Mouse (Mus musculus): Measurements from ENCODE around the gene Stard5.

Stard5 gene

DNA sequence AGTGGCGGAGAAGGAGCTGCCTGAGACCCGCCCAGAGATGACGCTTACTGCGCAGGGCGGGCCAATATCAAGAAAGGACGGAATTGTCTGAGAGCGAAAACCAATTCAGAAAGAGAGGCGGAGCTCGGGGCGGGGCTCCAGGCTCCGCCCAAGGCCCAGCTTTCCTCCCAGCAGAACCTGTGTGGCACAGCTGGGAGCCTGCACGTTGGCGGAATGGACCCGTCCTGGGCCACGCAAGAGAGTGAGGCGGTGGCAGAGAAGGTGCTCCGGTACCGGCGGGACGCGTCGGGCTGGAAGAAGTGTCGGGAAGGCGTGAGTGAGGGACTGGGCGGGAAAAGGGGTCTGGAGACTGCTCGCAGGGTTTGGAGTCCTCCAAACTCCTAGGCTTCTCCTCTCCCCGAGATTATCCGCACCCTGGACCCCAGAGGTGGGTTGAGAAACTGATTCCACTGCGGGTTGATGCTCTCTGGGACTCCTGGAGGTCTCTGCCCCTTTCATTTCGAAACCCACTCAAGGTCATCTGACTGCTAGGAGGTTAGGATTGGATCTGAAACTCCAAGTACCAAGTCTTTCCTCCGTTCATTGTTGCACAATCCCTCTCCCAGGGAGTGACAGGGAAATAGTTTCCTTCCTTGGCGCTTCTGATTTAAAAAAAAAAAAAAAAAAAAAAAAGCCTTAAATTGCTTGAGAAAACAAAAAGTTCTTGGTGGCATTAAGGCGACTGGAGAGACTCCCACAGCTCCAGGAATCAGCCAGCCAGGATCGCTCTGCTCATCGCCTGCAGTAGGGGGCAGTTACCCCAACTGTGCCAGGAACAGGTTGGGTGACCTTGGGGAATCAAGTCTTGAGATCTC is at the start of gene Stard5:
Gene Stard5 (plus strand): TSS at position 132 of the 854 bp plus-strand sequence.
- peak; percentile 95 for DNase-seq (ENCODE audit: low read depth, low spot score)

DNA sequence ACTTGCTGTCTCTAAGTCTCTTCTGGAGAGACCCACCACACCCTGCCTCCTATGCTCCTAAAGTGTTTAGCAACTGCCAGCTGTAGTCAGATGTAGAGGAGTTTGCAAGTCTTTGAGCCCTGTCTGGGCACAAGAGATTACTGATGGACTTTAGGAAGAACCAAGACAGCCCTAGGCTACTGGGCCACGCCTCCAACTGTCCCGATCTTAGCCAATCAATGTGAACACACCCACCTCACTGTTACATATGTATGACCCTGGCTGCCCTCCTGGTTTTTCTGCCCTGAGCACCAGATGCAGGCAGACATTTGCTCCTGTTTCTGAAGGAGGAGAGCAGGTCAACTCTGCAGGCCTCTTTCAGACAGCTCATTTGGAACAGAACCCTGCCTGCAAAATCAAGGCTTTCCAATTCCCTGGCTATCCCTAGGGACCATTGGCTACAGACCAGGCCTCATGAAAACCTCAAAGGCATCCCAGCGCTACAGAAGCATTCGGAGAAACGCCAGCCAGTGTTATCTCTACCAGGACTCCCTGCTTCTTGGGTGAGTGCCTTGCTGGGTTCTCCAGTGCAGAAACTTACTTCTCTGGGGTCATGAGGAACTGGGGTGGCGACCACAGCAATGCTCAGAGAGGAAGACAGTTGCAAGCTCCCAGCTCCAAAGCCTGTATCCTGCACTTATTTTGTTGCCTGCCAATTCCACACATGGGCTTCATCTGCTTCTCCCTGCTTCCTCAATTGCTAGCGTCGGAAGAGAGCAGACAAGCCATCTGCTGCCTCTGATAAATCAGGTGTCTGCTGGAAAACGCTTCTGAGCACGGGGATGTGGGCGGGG is 46.9 kb upstream of the Stard5 start, which contains the start of gene Tmc3:
Gene Tmc3 (plus strand): TSS at position 289 of the 833 bp plus-strand sequence.
- DNase-seq (ENCODE audit: low read depth, low spot score), result no peak

DNA sequence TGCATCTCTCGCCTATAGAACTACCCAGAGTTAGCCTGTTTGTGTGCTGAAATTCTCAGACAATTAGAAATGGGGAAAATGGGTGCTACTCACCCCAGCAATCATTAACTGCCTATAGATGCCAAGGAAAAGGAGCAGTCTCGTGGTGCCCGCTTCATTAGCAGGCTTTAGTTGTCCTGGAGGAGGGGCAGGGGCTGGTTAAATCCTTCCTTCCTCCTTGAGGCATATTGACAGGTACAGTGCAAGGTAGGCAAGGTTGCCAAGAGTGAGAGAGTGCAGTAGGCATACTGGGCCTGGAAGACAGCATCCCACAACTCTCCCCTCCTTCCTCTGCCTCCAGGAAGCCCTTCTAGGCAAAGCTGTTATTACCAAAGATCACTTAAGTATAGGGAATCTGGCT is 37.7 kb upstream of the Stard5 start:
- no peak for DNase-seq (ENCODE audit: low read depth, low spot score)

DNA sequence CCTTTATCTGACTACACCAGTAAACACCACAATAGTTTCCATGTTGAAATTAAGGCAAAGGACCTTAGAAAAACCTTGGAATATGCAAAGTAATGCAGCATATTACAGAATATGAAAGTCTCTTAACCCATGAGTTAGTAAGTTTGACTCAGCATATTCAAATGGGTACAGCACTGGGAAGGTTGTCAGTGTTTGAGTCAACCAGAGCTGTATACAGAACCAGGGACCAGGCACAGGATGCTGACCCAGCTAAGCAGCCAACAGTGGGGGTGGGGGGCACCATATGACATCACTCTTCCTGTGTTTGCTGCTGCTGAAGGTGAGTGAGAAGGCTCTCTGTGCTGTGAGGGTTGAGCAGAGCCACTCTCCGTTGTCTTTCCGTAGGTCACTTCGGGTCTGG is 34.7 kb upstream of the Stard5 start:
- no peak for DNase-seq (ENCODE audit: low read depth, low spot score)

DNA sequence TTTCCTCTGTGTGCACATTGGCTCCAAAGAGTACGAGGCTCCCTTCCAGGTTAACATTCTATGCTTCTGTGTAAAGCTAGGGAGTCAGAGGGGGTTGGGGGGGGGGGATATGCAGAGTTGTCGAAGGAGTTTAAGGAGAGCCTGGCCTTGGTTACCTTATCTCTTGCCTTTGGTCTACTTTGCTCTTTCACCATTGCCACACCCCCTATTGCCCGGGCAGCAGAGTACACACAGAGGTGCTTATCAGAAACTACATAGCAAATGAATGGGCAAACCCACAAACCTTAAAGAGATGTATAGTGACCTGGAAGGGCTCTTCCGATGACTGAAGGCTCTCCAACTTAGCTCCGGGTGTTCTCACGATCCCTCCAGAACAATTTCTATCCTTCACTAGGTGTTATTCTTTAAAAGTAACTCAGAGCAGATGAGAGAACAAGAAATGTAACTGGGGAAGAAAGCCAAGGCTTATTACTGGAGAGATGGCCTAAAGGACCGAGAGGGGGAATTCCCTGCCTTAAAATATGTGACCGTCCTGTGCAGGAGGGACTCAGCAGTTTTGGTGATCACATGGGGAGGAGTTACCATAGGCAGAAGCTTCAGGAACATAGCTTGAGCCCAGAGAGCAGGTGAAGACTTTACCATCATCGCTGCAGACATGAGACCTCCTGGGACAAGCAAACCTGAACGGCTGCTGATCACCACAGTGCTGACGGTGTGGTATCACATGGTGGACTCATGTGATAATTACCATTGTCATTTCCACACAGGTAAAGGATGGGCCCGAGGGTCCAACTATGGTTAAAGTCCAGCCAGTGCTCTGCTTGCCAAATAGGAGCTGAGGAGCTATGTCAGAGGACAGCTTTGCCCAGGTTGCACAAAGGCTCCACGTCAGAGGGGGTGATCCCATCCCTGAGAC is 32.5 kb upstream of the Stard5 start:
- DNase-seq (ENCODE audit: low read depth, low spot score), result no peak

DNA sequence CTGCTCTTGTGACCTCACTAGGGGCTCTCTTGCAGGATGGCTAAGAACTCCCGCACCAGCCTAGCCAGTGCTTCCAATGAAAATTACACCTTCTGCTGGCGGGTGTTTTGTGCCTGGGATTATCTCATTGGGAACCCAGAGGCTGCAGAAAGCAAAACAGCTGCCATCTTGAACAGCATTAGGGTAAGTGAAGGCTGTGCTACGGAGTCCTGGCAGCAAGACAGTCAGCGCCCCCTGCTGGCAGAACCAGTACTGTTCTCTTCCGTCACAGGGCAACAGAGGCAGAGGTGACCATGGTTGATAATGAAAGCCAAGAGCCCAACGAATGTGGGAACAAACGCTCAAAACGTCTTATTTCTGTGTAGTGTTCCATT is 31.9 kb upstream of the Stard5 start:
- peak; percentile 67 for DNase-seq (ENCODE audit: low read depth, low spot score)

DNA sequence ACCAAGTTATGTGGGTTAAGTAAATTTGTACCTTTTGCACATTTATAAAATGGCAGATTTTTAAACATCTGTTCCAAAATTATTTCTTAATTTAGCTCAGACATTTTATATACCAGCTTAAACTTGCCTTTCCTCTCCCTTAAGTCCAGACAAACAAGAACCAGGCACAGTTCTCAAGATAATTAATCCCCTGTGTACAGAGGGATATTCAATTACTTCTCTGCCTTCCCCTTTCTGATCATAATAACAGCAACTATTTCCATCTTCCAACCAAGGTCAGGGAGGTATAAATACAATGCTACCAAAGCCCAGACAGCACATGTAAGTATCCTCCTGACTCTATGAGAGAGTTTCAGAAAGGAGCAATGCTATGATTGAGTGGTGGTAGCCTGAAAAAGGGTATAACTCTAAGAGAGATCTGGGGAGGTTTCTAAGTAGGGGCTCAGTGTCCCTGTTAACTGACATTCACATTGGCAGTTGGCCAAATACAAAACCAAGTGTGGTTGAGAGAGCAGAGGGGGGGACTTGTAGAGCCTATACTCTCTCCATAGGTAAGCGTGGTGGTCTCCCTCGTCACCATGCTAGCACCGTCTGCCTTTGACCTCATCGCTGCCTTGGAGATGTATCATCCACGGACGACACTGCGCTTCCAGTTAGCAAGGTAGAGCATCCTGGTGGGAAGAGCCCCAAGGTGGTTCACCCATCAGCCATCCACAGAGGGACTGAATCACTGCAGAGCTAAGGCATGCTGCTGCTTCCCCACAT is 27.4 kb upstream of the Stard5 start:
- no peak for DNase-seq (ENCODE audit: low read depth, low spot score)

DNA sequence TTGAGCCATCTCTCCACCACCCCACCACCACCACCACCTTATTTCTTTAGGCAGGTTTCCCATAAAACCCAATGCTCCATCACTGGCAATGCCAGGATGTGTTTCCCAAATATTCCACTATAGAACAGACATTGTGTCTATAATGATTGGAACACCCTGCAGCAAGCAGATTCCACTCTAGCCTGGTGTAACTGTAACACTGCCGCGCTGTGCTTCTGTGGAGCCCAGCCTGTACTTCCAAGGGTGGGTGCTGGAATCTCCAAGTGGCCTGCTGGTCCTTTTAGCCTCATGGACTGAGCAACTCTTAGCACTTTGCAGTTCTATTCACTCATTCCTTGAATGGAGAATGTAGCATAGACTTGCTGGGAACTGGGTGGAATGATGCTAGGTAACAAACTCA is 25.0 kb upstream of the Stard5 start:
- DNase-seq (ENCODE audit: low read depth, low spot score), result no peak

DNA sequence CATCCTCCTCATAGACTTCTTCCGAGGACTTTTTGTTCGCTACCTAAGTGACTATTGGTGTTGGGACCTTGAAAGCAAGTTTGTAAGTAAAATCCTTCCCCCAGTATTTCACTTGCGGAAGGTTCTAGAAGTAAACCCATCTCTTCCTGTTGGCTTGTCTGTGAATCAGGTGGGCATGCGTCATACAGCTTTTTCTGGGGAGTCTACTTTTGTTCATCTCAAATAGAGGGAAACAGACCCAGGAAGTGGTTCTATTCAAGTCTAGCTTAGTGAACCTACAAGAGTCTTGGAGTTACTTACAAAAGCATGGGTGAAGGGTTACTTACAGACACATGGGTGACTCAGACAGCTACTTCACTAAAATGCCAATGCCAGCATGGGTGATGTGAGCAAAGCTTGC is 21.9 kb upstream of the Stard5 start:
- no peak for DNase-seq (ENCODE audit: low read depth, low spot score)

DNA sequence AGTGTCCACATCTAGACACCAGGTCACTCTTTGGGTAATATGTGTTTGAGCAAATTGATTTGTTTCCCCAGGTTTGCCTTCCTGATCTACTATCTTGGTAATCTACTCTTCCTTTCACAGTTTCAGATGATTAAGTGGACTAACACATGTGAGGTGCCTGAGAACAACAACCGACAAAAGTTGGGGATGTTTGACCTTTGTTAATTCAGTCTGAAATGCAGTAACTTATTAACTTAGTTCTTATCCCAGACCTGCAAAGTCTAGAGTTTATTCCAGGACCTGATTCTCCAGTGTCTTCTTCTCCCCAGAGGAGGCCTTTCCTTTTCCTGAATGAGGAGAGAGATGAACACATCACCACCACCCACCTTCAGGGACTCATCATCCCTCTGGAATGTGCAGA is 19.9 kb upstream of the Stard5 start:
- no peak for DNase-seq (ENCODE audit: low read depth, low spot score)

DNA sequence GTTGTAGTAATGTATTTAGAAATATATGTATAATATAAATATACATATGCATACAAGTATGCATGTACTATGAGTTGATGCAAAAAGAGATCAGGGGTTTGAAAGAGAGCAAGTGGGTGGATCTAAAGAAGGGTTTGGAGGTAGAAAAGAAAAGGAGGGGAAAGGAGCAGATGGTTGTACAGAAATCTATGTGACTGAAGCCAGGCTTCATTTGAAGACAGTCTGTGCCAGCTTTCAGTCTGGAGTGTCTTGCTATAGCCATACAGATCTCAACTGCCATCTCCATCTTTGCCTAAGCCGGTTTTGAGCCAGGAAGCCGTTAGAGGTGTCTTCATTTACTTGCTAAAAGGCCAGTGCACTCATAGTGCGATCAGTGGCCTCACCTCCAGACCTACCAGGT is 16.5 kb upstream of the Stard5 start:
- no peak for DNase-seq (ENCODE audit: low read depth, low spot score)

DNA sequence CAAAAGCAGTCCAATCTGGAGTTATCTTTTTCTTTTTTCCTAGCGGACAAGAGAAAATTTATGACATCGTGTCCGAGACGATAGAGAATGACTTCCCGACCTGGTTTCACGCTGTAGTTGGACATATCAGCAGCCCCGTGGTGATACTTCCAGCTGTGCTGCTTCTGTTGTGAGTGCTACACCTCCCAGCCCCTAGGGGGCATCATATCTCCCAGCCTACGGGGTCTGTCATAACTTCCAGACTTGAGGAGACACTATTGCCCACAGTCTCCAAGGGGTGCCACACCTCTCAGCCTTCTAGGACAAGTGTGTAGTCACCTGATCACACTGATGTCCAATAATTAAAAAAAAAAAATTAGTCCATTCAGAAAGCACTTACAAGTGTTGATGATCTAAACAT is 15.9 kb upstream of the Stard5 start:
- no peak for DNase-seq (ENCODE audit: low read depth, low spot score)

DNA sequence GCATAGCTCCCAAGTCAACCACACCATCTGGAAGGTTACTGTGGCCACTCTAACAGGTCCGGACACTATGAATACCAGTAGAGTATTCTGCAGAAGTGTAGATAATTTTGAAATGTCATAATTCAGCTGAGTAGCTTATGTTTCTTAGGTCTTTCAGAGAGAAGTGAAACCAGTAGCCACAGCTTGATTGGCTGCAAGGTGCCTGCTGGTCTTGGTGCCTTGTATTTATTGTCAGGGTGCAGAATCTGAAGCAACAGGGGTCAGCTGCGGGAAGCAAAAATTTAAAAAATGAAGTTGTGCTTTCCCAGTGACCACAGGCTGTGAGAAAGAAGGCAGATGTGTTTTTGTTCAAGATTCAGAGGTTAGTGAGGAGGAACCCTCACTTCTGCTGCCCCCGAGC is 15.5 kb upstream of the Stard5 start:
- peak; percentile 81 for DNase-seq (ENCODE audit: low read depth, low spot score)

DNA sequence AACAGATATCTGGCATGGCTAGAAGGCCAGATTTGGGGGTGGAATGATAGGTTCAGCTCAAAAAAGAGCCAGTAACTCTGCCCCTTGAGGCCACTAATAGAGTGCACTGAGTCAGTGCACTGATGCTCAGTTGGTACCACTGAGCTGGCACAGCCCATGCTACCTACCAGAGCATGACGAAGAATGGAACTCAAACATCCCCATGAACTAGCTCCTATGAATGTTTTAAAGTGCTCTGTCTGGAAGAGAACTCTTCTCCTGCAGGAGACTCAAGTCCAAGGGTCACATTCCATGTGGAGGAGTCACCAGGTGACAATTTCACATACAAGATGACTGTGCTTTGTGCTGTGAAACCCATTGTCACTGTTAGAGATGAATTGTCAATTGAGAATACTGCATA is 13.1 kb upstream of the Stard5 start:
- peak; percentile 16 for DNase-seq (ENCODE audit: low read depth, low spot score)

DNA sequence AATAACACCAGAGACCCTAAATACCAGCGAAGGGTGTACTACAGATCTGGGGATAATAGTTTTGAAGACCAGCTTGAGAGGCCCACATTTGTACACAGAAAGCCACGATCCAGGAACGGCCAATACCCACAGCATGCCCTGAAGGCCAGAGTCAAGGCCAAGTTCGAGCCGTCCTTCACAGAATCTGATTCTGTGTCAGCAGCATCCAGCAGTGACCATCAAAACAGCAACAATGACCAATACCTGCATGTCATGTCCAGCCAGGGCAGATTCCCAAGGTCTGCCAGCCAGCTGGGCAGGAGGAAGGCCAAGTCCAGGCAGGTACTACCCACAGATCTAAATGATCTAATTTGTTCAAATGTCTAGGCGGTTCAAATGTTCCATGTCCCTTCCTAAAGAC is 9.2 kb upstream of the Stard5 start:
- no peak for DNase-seq (ENCODE audit: low read depth, low spot score)

DNA sequence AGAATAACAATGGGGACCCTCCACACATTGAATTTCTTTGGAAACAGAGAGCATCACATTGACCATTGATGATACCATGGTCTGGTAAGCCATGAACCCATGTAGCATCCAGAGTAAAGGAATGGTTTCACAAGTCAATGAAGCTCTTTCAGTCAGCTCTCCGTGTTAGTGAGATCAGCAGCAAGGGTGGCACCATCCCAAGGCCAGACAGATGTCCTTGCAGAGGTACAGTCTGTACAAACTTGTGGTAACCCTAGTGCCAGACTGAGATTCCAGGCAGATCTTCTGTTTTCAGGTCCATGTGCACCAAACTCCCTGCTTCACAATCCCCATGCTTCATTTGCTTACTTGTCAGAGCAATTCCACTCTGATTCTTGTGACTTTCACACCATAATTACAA is 7.7 kb upstream of the Stard5 start:
- no peak for DNase-seq (ENCODE audit: low read depth, low spot score)

DNA sequence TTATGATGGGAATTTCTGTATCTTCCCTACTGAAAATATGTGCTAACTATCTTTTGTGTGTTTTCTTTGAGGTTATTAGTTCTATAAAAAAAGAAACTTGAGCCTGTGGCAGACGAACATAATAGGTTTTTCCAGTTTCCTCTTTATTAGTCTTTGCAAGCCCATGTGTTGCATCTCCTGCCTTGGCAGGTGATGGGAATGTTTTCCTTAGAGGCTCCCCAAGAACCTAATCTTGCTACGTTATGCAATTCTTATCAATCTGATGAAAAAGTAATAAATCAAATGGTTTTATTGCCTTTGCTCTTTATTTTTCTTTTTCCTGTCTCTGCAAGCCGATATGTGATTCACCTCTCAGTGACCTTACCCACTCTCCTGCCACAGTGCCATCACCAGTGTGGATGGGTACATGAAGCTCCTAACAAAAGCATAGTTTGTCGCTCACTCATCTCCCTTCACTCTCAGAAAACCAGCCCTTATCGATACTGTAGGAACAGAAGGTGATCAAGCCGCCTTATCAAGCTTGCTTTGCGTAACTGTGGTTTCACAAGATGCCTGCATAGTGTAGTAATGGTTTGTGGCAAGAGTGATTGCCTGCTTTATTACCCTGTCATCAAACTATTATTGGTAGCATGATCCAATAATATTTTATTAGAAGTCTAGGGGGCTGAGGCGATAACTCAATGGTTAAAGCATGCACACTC is 5.1 kb upstream of the Stard5 start:
- DNase-seq (ENCODE audit: low read depth, low spot score), result no peak

DNA sequence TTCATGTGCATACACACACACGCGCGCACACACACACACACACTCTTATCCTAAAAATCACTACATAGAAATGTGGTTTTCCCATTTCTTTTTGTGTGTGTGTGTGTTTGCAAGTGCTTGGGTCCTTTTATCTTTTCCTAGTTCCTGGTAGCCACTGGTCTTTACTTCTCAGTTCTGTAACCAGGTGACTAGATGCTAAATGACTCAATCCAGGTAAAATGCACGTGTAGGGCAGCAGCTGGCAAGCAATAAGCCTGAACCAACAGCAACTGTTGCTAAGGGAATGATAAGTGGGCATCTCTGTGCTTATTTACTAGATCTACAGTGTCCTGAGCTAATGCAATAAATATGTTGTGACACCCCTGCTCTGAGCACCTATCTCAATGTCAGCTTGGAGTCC is 4.4 kb upstream of the Stard5 start:
- no peak for DNase-seq (ENCODE audit: low read depth, low spot score)

DNA sequence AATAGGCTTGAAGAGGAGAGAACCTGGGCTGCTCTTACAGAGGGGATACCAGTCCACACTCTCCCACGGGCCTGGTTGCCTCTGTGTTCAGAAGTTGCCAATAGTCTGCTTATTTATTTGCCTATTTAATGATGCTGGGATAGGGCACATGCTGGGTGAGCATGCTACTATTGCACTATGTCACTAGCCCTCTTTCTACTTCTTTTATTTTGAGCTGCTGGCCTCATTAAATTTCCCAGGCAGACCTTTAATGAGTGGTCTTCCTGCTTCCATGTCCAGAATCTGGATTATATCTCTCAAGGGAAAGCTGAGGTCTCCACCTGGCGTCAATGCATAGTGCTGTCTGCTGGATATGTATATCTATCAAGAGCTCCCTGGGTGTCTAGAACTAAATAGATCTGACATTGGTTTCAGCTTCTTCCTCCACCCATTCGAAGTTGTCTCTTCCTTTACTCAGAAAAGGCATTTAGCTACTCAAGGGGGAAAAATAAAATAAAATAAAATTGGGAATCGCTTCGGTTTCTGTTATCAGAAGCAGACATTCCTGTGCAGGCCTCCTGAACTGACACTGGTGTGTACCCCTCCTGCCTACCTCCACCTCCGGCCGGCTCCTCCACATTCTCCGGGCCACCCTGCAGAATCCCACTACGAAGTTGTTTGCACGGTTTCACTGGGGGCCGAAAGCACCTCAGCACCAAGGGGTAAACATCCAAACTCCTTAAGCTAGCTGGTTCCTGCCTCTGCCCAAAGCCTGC is 509 bp upstream of the Stard5 start:
- no peak for DNase-seq (ENCODE audit: low read depth, low spot score)

DNA sequence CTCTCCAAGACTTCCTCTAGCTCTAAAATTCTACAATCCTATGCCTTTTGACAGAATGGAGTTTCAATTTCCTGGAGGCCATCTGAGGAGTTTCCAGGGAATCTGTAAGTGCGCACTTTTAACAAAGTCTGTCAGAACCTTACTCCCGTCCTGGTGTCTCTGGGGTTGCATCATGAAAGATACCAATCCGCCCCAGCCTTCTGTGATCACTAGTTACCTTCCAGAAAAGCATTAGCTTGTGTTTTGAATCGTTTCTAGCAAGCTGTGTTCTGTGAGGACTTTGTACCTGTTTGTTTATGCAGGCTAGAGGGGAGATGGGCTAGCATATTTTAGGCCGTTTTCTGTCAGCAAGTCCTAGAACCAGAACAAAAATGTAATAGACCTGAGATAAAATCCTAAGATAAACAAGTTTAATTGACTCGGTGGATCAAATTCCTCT is 942 bp downstream of the Stard5 start:
- no peak for DNase-seq (ENCODE audit: low read depth, low spot score)
